Mouse (Mus musculus): Measurements from ENCODE around the gene Emc4.

Emc4 gene

GRCm38 (mm10) chr2:112337211-112337610 is 30.6 kb downstream of the Emc4 start:
- DNase-seq = no peak

- no peak for DNase-seq
Observed at GRCm38 (mm10) chr2:112332051-112332898, 35.6 kb downstream of the Emc4 start.

GRCm38 (mm10) chr2:112328069-112328777 is 39.6 kb downstream of the Emc4 start:
- no peak for DNase-seq

- no peak for DNase-seq
Observed at GRCm38 (mm10) chr2:112318905-112319304, 48.9 kb downstream of the Emc4 start.

- no peak for DNase-seq
Observed at GRCm38 (mm10) chr2:112318227-112318626, 49.6 kb downstream of the Emc4 start.

- DNase-seq = no peak
Observed at GRCm38 (mm10) chr2:112315638-112316037, 52.2 kb downstream of the Emc4 start.
